Mouse (Mus musculus) ES-Bruce4 (cell line): ENCODE data around the gene Snx9. TPM values are rescaled to one million over a fixed set of nuclear protein-coding genes. Genes with fewer than 3 reads are reported as not detected.

Source experiments
- H3K27ac ChIP-seq: 2 replicates; pipeline ENCODE4 v1.5.1; 2012; ENCODE audit warnings: low read length, inconsistent platforms; ENCODE audit not compliant: insufficient read depth
- H3K27me3 ChIP-seq: 2 replicates; pipeline ENCODE4 v1.6.1; 2012; ENCODE audit warnings: mild to moderate bottlenecking, low read length, inconsistent platforms; ENCODE audit not compliant: control insufficient read depth, poor library complexity, insufficient read depth, severe bottlenecking
- H3K36me3 ChIP-seq: 2 replicates; pipeline ENCODE4 v1.6.1; 2012; ENCODE audit warnings: inconsistent platforms, mild to moderate bottlenecking, low read length, moderate library complexity; ENCODE audit not compliant: control insufficient read depth, poor library complexity, insufficient read depth, severe bottlenecking
- H3K4me1 ChIP-seq: one replicate; pipeline ENCODE4 v1.8.1; 2011; ENCODE audit warnings: low read length; ENCODE audit not compliant: control insufficient read depth, insufficient read depth
- H3K4me3 ChIP-seq: 2 replicates; pipeline ENCODE4 v1.5.1; 2011; ENCODE audit warnings: low read depth, mild to moderate bottlenecking, low read length
- H3K9ac ChIP-seq: 2 replicates; pipeline ENCODE4 v1.6.1; 2012; ENCODE audit warnings: low read depth, mild to moderate bottlenecking, inconsistent platforms; ENCODE audit not compliant: poor library complexity, severe bottlenecking
- H3K9me3 ChIP-seq: replicated peaks from 2 replicates; pipeline ENCODE4 v1.6.1; 2012; ENCODE audit warnings: mild to moderate bottlenecking, low read length, inconsistent platforms; ENCODE audit not compliant: control insufficient read depth, poor library complexity, insufficient read depth, severe bottlenecking
- CTCF ChIP-seq: IDR thresholded peaks from one replicate; pipeline ENCODE4 v1.8.1; 2011; ENCODE audit warnings: low read depth, low read length
- EP300 ChIP-seq: IDR thresholded peaks from 2 replicates; pipeline ENCODE4 v1.6.1; 2011; ENCODE audit warnings: low read depth, low read length; ENCODE audit not compliant: insufficient read depth
- POLR2A ChIP-seq: IDR thresholded peaks from one replicate; pipeline ENCODE4 v1.8.1; 2011; ENCODE audit warnings: low read length; ENCODE audit not compliant: insufficient read depth
- polyA plus RNA-seq: library from polyadenylated mRNA; stranded (reverse); fragments of >200 nt; gene quantifications from 2 replicates; pipeline ENCODE4 v1.2.4, GENCODE M21; 2011; ENCODE audit warnings: low read depth; ENCODE audit not compliant: missing spikeins, insufficient read depth, insufficient read length

Snx9 gene
- polyA plus RNA-seq, 1 experiment: 46.8 TPM

GRCm38 (mm10) chr17:5819105-5819504 is 22.0 kb upstream of the Snx9 start:
- Histone ChIP-seq H3K9ac (no peak overlapping the region), H3K27ac (no peak overlapping the region), H3K4me3 (no peak overlapping the region), H3K4me1 (no peaks in the 10 kb centered on the region), H3K36me3 (no peaks in the 10 kb centered on the region), H3K9me3 (no peaks in the 10 kb centered on the region), H3K27me3 (no peaks in the 10 kb centered on the region)
- no peak for TF ChIP-seq POLR2A
- no peak for TF ChIP-seq CTCF
- no peak for TF ChIP-seq EP300

GRCm38 (mm10) chr17:5819799-5820201 is 21.3 kb upstream of the Snx9 start:
- Histone ChIP-seq H3K4me3 (no peak overlapping the region), H3K36me3 (no peaks in the 10 kb centered on the region), H3K9me3 (no peaks in the 10 kb centered on the region), H3K9ac (no peak overlapping the region), H3K27ac (no peak overlapping the region), H3K4me1 (no peaks in the 10 kb centered on the region), H3K27me3 (no peaks in the 10 kb centered on the region)
- TF ChIP-seq CTCF (no peak), EP300 (no peak), POLR2A (no peak)

- no peaks in the 10 kb centered on the region for H3K27me3 ChIP-seq
These were observed 18.6 kb upstream of the Snx9 start for GRCm38 (mm10) chr17:5822541-5822940.

GRCm38 (mm10) chr17:5823032-5823431 is 18.1 kb upstream of the Snx9 start:
- Histone ChIP-seq H3K27me3 (no peaks in the 10 kb centered on the region), H3K4me1 (no peaks in the 10 kb centered on the region), H3K4me3 (no peak overlapping the region), H3K36me3 (no peaks in the 10 kb centered on the region; the same call in 1 of the 2 replicates), H3K9ac (no peak overlapping the region), H3K9me3 (no peaks in the 10 kb centered on the region), H3K27ac (no peak overlapping the region)
- TF ChIP-seq CTCF (no peak), EP300 (no peak), POLR2A (no peak)

More at GRCm38 (mm10) chr17:5822541-5822940, 18.6 kb upstream of the Snx9 start:
- Histone ChIP-seq H3K9me3 (no peaks in the 10 kb centered on the region), H3K36me3 (no peaks in the 10 kb centered on the region; the same call in 1 of the 2 replicates), H3K4me3 (no peak overlapping the region), H3K27ac (no peak overlapping the region), H3K9ac (no peak overlapping the region), H3K4me1 (no peaks in the 10 kb centered on the region)
- TF ChIP-seq EP300 (no peak), POLR2A (no peak), CTCF (no peak)

- Histone ChIP-seq H3K9me3 (no peaks in the 10 kb centered on the region), H3K9ac (no peak overlapping the region), H3K27me3 (no peaks in the 10 kb centered on the region), H3K4me3 (no peak overlapping the region), H3K4me1 (peaks cover 1% of the 10 kb centered on the region), H3K27ac (no peak overlapping the region), H3K36me3 (no peaks in the 10 kb centered on the region; the same call in 1 of the 2 replicates)
- TF ChIP-seq CTCF (no peak), POLR2A (no peak), EP300 (no peak)
These were observed 13.1 kb upstream of the Snx9 start for GRCm38 (mm10) chr17:5827836-5828582.

GRCm38 (mm10) chr17:5828583-5828836 is 12.6 kb upstream of the Snx9 start:
- H3K27ac ChIP-seq: no peak overlapping the region
- H3K9me3 ChIP-seq: no peaks in the 10 kb centered on the region
- H3K4me3 ChIP-seq: no peak overlapping the region
- H3K9ac ChIP-seq: no peak overlapping the region
- no peaks in the 10 kb centered on the region for H3K27me3 ChIP-seq
- peaks cover 1% of the 10 kb centered on the region for H3K4me1 ChIP-seq
- TF ChIP-seq CTCF (no peak), POLR2A (no peak), EP300 (no peak)
- no peaks in the 10 kb centered on the region; the same call in 1 of the 2 replicates for H3K36me3 ChIP-seq
